In the genomic region with DNA sequence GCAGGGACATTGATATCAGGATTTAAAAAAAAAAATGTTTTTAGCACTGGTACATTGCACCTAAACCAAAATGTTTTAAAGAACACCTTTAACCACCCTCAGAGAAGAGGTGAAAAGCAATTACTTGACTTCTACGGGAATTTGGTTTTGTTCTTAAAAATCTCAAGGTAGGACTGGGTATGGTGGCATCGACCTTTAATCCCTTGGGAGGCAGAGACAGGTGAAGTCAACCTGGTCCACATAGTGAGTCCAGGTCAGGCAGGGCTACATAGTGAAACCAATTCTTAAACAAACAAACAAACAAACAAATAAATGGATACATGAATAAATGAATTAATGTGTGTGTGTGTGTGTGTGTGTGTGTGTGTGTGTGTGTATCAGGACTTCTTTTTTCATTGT, we compare ENCODE assay signal across 27 mouse cellular contexts. TPM values are rescaled to one million over a fixed set of nuclear protein-coding genes. Genes with fewer than 3 reads are reported as not detected.
"Had no signal": no experiment of that assay in that cellular context is flagged by ENCODE, and none has a peak within 500 bp of the region (broad histone marks: within the 10 kb centered on the region; RNA-seq: fewer than 3 reads in every experiment).

No protein-coding gene starts in this region.

- H3K4me1 ChIP-seq: forebrain, embryonic 15.5 days had no signal

- H3K9me3 ChIP-seq: embryonic facial prominence, embryonic 10.5 days; embryonic facial prominence, embryonic 12.5 days; embryonic facial prominence, embryonic 13.5 days; embryonic facial prominence, embryonic 15.5 days; forebrain, embryonic 10.5 days; forebrain, embryonic 12.5 days; forebrain, embryonic 13.5 days; forebrain, embryonic 15.5 days had no signal

- H3K36me3 ChIP-seq: embryonic facial prominence, embryonic 10.5 days; embryonic facial prominence, embryonic 12.5 days; embryonic facial prominence, embryonic 13.5 days; embryonic facial prominence, embryonic 15.5 days; forebrain, embryonic 10.5 days; forebrain, embryonic 12.5 days; forebrain, embryonic 15.5 days had no signal

- DNase-seq: cerebellum, adult 18-20 months; cerebellum, adult 2 months; cerebellum, adult 8-10 months; cerebellum, adult 9-10 months; cerebellum, adult 9-11 months; cerebellum, postnatal 10 days; cerebellum, postnatal 14 days; cerebellum, postnatal 25 days; cerebellum, postnatal 36 days; embryo, embryonic 11 days; forebrain, postnatal 0 days; gastrocnemius, postnatal 10 days; gastrocnemius, postnatal 36 days; heart, adult 11 months; heart, adult 18-20 months; heart, adult 2 months had no signal

- H3K4me3 ChIP-seq: embryonic facial prominence, embryonic 10.5 days; embryonic facial prominence, embryonic 12.5 days; embryonic facial prominence, embryonic 13.5 days; embryonic facial prominence, embryonic 15.5 days; erythroblast, embryonic 14.5 days; forebrain, embryonic 10.5 days; forebrain, embryonic 12.5 days; forebrain, embryonic 13.5 days; forebrain, embryonic 15.5 days; heart, adult 2 months had no signal

- H3K9ac ChIP-seq: embryonic facial prominence, embryonic 12.5 days; embryonic facial prominence, embryonic 13.5 days; embryonic facial prominence, embryonic 15.5 days; forebrain, embryonic 12.5 days; forebrain, embryonic 13.5 days; forebrain, embryonic 15.5 days; forebrain, postnatal 0 days had no signal

- H3K27ac ChIP-seq: embryonic facial prominence, embryonic 12.5 days; embryonic facial prominence, embryonic 13.5 days; embryonic facial prominence, embryonic 15.5 days; forebrain, embryonic 10.5 days; forebrain, embryonic 12.5 days; forebrain, embryonic 13.5 days; forebrain, embryonic 15.5 days; heart, adult 2 months had no signal

- ATAC-seq: forebrain, embryonic 13.5 days; forebrain, embryonic 14.5 days; forebrain, embryonic 15.5 days; forebrain, embryonic 16.5 days; forebrain, postnatal 0 days had no signal

- H3K27me3 ChIP-seq: embryonic facial prominence, embryonic 12.5 days; embryonic facial prominence, embryonic 13.5 days; embryonic facial prominence, embryonic 15.5 days had no signal

- H3K4me2 ChIP-seq: embryonic facial prominence, embryonic 12.5 days; embryonic facial prominence, embryonic 13.5 days; embryonic facial prominence, embryonic 15.5 days; forebrain, embryonic 12.5 days; forebrain, embryonic 13.5 days; forebrain, embryonic 15.5 days had no signal

RNA-seq across cellular contexts. Expression of a gene that starts 11.8 kb away (rescaled TPM):
- polyA plus RNA-seq: erythroblast, embryonic 14.5 days had no signal
